Mouse (Mus musculus) right cerebral cortex, postnatal 10 days (tissue): ENCODE results near the gene Ncf4.

Experiments used
- DNase-seq, 2 experiments: peaks; one replicate each; pipeline ENCODE4 v3.0.0; 2021; ENCODE audit warnings: low spot score in 2 of 2

Ncf4 gene

DNA sequence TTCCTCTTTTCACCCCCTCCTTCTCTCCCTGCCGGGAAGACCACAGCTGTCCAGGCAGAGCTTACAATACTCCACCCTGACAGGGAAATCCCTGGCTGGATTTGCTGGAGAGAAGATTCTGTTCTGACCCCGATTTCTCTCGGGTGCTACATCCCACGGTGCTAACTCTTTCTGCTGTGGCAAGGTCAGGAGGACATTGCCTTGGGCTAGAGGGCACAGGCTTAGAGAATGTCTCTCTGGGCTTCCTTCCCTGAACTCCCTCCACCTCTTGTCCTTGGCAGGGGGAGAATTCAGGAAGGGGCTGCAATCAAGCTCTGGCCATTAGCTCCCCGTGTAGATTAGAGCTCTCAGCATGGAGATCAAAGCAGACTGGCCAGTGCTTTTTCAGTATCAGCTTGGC is 65.3 kb downstream of the Ncf4 start:
- DNase-seq: no peak

DNA sequence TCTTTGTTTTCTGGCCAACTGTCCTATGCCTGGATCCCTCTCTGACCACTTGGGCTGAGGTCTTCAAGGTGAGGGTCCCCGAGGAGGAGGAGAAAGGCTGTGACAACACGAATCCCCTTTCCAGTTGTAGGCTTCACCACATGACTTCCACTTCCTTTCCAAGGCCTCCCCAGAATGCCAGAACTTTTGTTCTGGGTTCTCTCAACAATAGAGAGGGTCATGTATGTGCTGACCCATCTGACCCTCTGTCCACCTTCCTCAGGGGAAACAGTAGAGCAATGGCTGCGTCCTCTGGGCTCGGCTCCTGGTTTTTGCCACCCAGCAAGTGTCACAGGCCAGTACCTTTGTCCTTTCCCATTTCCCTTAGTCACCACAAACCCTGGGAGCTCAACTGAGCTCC is 66.4 kb downstream of the Ncf4 start:
- DNase-seq: no peak
